Mouse (Mus musculus): ENCODE measurements around the gene Clybl.

Gene Clybl

DNA sequence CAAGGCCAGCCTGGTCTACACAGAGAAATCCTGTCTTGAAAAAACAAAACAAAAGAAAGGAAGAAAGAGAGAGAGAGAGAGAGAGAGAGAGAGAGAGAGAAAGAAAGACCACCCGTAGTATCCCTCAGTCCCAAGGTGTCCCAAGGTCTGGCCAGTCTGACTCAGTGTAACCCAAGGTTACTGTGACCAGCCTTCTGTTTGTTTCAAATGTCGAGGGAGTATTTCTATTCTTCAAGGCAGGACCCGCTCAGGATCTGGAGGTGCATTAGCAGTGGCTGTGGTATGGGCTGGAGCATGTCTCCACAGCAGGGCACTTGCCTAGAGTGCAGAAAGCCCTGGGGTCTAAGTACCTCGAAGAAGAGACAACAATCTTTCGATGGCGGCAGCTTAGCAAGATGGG, 15.3 kb downstream of the Clybl start:
- DNase-seq (ENCODE audit: low read depth, low spot score), result no peak

DNA sequence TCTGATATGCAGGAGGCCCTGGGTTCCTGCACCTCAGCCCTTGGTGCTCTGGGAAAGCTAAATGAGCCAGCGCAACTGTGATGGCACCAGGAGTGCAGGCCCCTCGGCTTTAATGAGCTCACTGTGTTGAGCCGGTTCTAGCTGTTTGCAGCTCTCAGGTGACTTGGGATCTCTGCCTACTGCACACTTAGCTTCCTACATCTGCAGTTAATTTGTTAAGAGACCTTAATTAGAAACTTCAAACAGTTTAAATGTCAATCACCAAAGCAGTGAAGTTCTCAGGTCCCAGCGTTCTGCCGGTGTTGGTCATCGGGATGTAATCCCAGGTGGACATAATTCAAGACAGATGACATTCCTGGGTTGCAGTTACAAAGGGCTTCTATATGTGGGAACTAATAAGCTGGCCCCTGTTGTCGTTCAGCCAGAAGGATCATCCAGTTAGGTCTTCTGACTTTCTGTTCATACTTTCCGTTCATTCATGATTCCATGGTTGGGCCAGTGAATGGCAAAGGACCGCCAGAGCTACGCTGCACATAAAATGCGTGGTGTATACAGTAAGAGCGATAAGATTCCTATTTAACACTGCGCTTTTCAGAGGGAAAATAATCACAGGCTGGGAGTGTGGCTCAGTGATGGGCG, 18.9 kb downstream of the Clybl start:
- DNase-seq (ENCODE audit: low read depth, low spot score), result no peak

DNA sequence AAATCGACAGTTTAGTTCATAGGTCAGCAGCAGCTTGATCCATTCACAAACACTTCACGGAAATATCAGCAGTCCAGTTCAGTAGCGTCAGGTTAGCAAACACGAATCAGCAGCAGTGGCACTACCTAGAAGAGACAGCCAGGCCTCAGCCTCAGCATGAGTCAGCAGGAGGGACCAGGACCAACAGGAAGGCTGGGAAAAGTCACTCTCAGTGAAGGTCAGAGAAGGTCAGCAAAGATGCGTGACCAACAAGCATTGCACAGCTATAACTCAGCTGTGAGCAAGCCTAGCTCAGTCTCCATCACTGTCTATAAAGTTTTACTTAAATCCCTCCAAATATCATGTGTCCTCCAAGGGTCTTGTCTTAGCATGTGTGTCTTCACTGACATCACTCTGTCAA, 27.7 kb downstream of the Clybl start:
- DNase-seq (ENCODE audit: low read depth, low spot score), result peak; percentile 65

DNA sequence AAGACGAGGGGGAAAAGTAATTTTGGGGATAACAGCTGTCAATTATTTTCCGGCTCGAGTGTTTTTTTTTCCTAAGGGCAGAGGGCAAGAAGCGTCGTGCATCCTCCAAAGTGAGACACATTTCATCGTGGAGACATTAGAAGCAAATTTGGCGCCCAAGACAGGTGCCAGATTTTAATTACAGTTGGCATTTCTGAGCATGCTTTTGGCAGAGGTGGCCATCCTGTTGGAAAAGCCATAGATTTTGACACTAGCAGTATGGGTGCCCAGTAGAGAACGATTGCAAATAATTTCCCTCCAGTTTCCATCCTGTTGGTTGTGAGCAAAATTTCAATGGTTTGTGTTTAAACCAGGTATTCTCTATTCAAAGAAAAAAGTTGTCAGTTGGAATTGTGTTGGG, 32.1 kb downstream of the Clybl start:
- DNase-seq (ENCODE audit: low read depth, low spot score), result no peak

DNA sequence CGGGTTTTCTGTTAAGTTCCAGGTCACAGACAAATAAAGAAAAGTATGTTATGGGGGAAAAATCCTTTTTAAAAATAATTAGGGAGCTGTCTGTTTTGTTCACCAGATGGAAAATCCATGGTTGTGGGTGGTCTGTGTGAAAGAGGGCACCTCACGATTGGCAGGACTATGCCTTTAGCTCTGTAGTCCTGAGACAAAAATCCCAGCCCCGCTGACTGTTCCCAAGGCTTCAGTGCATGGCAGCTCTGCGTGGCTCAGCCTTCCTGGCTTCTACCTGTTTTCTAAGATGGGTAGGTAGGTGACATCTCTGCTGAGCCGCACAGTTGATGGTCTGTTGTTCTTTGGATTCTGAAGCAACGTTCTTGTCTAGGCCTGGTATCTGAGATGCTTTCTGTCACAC, 32.6 kb downstream of the Clybl start:
- DNase-seq (ENCODE audit: low read depth, low spot score), result no peak

DNA sequence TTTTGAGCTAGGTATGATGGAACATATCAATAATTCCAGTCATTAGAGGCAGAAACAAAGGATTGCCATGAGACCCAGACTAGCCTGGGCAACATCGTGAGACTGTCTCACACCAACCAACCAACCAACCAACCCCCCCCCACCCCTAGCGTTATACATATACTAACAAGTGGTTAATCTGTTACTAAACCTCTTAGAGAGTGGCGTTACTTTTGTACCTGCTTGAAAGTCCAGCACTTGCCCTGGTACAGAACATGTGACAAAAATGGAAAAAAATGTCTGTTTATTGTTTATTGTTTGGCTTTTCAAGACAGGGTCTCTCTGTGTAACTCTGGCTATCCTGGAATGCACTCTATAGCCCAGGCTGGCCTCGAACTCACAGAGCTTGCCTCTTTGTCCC, 35.7 kb downstream of the Clybl start:
- DNase-seq (ENCODE audit: low read depth, low spot score), result no peak

DNA sequence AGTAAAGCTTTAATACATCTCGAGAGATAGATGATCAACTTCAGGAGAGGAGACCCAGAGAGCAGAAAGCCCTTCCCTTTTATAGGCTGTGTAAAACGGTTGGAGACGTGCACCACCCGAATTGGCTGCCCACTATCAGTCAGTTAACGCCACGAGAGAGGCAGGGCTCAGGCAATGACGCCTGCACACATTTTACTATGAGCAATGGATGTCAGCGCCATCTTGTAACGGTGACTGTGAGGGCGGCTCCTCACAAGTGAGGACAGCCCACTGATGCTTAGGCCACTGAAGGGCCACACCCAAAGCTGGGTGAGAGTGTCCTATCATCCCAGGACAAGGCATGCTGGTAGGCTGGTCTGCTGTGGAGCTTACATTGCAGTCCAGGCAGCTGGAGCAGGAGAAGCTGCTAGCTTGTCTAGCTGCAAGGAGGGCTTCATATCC, 41.5 kb downstream of the Clybl start:
- no peak for DNase-seq (ENCODE audit: low read depth, low spot score)

DNA sequence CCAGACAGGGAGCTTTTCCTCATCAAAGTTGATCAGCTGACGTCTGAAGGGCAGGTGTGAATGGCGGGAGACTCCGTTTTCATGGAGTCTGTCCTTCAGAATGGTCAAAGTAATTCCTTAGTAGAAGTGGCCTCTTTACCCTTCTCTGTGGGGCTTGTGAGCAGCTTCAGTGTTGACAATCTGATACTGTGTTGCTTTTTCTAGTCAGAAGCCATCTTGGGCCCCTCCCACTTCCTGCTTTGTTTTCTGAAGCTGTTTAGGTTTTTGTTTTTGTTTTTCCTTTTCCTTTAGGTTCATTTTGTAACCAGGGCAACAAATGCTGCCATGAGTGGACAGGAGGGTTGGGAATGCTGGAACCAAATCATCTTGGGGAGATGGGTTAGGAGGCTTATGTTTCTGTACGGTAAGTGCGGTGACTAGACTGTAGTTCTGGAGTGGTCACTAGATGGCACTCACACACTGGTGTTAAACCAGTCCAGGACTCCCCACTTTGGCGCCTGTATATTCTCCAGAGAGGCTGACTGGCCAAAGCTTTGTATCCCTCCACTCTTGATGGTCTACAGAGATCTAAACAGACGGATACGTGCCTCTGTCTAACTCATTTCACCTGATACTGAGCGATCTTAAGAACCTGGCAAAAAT, 42.1 kb downstream of the Clybl start:
- DNase-seq (ENCODE audit: low read depth, low spot score), result peak; percentile 86

DNA sequence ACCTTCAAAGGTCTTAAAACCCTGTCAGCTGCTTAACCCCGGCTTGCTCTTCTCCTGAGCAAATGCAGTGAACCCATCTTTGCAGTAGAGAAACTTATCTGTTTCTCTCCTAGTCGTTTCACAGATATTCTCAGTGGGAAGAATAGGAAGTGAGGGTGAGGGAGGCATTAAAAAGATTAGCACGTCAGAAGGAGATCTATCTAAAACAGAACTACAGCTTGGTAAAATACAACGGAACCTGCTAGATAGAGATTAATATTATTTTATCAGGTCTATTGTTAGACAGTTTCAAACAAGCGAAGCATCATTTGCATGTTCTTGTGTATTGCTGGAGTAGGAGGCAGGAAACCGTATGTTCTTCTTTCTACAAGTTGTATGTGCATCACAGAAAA, 42.6 kb downstream of the Clybl start:
- DNase-seq (ENCODE audit: low read depth, low spot score), result no peak

DNA sequence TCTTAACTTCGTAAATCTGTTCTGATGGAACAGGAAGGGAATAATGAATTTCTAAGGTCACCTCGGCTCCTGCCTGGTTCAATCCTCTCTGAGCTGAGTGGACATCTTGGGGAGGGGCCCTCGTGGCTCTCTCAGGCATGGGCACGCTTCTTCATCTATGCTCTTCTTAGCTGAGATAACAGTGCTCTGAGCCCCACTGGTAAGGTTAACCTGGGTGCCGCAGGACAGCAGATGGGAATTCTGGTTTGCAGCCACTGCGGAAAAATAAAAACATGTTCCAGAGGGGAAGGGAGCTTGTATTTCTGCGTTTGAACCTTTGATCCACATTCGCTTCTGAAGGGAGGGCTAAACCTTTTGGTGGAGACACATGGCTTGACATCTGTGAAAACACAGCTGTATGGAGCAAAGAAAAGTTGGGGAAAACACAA, 43.0 kb downstream of the Clybl start:
- no peak for DNase-seq (ENCODE audit: low read depth, low spot score)

DNA sequence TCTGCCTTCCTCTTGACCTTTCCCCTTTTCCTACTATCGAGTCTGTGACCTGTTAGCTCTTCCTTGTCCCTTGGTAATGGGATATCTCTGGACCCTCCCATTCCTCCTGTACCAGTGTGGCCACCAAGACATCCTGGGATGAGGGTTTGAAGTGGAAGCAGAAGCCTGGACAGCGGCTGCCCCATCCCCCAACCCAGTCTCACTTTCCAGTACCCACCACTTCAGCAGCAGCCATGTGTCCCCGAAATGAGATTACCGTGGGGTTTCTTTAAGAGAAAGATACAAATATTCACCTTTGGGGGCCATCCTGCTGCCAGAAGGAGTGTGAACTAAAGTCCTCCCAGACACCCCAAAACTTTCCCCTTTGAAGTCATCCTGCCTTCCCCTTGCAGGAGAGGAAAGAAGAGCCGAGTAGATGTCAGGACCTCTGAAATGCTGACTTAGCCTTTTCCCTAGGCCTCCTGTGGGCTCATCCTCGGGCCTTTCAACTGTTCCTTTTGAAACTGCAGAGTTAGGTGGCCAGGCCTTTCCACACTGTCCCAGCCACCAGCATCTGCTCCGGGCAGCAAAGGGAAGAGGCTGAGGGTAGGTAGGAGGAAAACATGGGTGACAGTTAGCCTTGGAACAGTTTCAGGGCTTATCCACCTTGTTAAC, 44.1 kb downstream of the Clybl start:
- no peak for DNase-seq (ENCODE audit: low read depth, low spot score)

DNA sequence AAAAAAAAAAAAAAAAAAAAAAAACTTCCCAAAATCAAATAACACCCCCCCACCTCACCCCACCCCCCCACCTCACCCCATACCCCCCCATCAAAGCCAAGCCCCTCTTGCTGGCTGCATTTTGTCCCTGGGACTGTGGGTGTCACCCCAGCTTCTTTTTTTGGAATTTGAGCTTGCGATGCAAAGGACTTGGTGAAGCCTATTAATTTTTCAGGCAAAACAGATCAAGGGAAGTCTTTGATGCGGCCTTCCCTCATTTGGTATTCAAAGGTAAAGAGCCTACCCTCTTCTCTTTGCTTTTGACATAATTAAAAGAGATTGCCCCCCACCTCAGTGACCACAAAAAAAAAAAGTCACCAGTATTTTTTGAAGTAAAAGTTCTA, 44.6 kb downstream of the Clybl start:
- no peak for DNase-seq (ENCODE audit: low read depth, low spot score)

DNA sequence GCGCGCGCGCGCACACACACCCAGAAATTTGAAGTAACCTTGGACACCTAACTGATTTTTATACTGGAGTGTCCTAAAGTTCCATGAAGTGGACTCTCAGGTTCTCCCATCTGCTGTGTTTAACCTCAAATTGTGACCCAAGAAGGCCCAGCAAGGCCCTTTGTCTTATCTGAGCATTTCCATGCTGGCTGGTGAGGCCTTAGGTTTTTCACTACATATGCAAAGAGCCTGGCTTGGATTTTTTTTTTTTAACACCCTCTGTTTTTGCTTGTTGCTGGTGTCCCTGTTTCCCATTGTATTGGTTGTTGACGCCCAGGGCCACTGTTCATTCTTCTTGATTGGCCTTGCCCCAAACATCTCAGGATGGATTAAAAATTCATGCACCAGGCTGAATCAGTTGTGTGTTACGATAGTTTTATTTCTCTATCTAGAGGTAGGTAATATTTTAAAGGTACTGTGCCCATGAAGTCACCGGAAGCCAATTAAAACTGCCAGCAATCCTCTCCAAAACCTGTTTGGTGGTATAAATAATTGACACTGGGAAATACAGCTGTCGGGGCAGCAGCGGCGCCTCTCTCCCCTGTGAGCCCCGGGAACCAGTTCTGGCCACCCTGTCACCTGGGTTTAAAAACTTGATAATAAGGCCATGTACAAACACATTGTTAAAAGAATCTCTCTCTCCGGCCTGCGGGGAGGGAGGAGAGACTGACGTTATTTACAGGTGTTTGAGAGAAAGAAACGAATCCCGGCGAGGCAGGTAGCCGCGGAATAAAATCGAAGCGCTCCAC, 45.4 kb downstream of the Clybl start:
- no peak for DNase-seq (ENCODE audit: low read depth, low spot score)

DNA sequence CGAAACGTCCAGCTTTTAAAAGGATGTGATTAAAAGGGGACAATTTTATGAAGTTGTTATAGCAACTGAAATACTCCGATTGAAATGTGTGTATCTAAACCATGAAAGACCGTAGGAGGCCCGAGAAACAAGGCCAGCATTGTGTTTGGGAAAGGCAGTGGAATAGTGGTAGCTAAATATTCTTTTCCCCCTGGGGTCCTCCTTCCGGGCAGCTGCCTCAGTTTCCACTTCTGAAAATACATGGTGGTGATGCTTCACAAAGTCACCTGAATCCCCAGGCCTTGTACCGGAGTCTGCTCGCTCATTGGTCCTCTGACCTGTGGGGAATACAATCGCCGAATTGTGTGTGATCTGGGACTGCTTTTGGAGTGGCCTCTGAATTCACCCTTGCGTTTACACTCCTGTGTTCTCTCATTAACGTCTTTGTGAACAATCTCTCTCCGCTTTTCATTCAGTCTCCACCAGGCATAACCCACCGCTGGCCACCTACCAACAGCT, 46.0 kb downstream of the Clybl start:
- DNase-seq (ENCODE audit: low read depth, low spot score), result no peak

DNA sequence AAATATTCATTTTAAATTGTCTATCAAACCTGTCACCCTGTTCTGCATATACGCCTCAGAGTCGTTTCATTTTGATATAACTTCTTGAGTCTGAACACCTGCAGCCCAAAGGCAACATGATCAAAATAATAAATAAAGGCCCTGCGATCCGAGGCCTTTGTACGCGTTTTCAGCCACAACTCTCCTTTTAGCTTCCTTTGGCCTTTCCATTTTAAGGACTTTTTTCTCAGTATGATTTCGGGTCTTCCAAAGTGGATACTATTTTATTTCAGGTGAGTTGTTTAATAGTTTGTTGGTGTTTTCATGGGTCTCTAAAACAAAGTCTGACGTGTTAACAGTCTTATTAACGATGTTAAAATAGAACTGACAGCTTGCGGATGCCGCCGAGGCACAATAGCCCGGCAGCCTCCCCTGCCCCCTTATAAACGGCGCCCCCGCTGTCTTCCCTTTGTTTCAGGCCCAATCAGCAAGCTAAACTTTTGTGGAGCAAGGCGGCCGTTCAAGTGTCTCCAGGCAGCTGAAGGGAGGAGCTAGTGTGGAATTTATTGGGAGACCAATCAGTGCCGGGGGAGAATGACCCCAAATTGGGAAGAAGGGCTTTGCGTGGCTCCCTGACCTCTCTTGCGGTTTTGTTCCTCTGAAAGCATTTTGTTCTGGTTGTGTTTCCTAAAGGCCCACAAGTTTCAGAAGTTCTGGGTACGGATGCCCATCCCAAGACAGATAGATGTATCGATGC, 47.5 kb downstream of the Clybl start:
- DNase-seq (ENCODE audit: low read depth, low spot score), result no peak

DNA sequence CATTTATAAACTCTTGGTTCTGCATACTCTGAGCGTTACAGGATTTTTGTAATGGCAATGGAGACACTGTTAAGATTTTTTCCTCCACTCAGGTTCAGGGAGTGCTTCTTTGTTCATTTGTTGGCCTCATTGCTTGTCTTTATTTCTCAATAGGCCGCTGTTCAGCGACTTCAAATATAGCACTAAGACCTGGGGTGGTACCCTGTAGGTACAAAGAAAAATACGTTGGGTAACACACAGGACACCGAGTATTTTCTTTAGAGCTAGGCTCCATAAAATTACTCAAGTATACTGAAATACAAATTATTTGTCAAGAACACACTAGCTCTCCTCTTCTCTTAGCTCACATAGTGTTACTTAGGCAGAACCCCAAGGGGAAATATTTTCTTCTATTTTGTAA, 48.5 kb downstream of the Clybl start:
- no peak for DNase-seq (ENCODE audit: low read depth, low spot score)

DNA sequence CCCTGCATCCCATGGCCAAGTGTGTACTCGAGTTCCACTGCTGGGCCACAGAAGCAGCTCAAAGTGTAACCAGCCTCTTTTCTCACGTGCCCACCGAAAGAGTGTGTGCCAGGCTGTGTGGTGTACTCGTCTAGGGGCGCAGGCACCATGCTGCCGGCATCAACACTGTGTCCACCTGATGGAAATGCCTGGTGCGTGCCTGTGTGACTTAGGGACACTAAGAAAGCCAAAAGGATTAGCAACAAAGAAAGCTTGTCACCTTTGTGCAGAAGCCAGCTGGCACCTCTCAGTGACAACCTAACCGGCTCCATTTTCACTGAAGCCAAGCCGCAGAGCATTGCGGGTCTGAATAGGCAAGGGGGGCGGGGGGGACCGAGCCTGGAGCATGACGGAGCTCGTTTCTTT, 49.1 kb downstream of the Clybl start:
- DNase-seq (ENCODE audit: low read depth, low spot score), result no peak

DNA sequence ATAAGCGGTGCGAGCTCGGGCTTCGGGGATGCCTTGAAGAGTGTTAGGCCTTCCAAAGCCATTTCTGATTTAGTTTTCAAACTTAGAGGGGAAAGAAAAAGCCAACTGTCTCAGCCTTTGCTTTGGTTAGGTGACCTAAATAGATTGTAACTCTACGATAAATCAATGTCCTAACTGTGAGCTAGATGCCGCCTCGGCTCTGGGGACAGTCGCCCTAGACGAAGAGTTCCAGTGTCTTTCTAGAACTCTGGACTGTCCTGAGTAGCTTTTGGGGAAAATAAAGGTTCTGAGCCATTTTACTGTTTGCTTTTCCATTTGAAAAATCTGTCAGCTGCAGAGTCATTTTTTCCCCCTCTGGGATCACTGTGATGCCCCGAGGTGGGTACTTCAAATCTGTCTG, 49.6 kb downstream of the Clybl start:
- DNase-seq (ENCODE audit: low read depth, low spot score), result no peak

DNA sequence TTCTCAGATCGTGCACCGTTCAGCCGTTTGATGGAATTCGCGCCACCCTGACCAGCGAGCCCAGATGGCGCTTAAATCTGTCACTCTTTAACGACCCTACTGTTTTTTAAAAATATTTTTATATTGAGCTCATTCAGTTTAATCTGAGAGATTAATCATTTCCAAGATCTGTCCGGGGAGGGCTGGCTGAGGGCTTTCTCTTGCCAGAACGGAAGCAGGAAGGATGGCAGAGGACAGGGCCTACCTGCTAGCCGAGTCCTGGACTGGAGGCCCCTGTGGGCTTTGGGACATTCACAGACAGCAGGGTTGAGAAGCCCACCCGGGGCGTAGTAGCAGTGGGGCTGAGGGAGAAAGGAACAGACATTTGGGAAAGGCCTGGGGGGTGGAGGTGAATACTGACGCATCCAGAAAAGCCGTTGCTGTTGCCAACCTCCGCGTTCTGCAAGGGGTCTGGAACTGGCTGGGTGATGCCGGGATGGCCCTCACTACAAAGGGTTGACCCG, 51.8 kb downstream of the Clybl start:
- DNase-seq (ENCODE audit: low read depth, low spot score), result no peak

DNA sequence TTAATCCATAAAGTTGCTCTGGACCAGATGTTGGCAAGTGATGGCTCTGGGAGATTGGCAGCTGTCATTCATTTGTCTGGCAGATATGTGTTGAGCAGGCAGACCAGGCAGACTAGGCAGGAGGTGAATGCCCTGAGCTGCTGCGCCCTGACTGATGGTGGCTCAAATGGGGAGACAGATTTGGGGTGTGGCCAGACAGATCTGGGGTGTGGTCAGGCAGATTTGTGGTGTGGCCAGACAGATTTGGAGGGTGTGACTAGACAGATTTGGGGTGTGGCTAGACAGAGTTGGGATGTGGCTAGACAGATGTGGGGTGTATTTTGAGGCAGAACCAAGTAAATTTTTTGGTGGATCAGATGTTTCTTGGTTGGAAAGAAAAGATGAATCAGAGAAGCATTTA, 62.4 kb downstream of the Clybl start:
- DNase-seq (ENCODE audit: low read depth, low spot score), result no peak

Data from 3T3-L1 (cell line).